Mouse (Mus musculus) midbrain, postnatal 0 days (tissue): Measurements from ENCODE around the gene Tm4sf5. TPM values are rescaled to one million over a fixed set of nuclear protein-coding genes. Genes with fewer than 3 reads are reported as not detected.

Experiments used
- ATAC-seq: fragments of 200-750 bp; cut with Nextera tagmentation; 2 replicates; pipeline ENCODE4 v1.8.0; 2017; ENCODE audit warnings: moderate number of reproducible peaks, mild to moderate bottlenecking, moderate TSS enrichment, moderate library complexity; ENCODE audit not compliant: low FRiP score
- DNase-seq: peaks from one replicate; pipeline ENCODE4 v3.0.0-alpha.2; 2015; ENCODE audit warnings: low spot score
- H3K27ac ChIP-seq: fragments of 300-500 bp; sonication (generic); 2 replicates; pipeline ENCODE4 v1.5.1; 2014; ENCODE audit warnings: low read depth, mild to moderate bottlenecking, low read length, mixed read lengths
- H3K27me3 ChIP-seq: fragments of 300-500 bp; sonication (generic); 2 replicates; pipeline ENCODE4 v1.6.1; 2014; ENCODE audit warnings: low read length, control low read depth, mixed read lengths; ENCODE audit not compliant: insufficient read depth
- H3K36me3 ChIP-seq: fragments of 300-500 bp; sonication (generic); 2 replicates; pipeline ENCODE4 v1.6.1; 2014; ENCODE audit warnings: low read length, control low read depth, mixed read lengths; ENCODE audit not compliant: insufficient read depth
- H3K4me1 ChIP-seq: fragments of 300-500 bp; sonication (generic); 2 replicates; pipeline ENCODE4 v1.6.1; 2014; ENCODE audit warnings: mild to moderate bottlenecking, control low read depth, antibody characterized with exemption, low read length, mixed read lengths; ENCODE audit not compliant: insufficient read depth
- H3K4me2 ChIP-seq: fragments of 300-500 bp; sonication (generic); 2 replicates; pipeline ENCODE4 v1.6.1; 2014; ENCODE audit warnings: low read depth, mild to moderate bottlenecking, low read length, mixed read lengths; ENCODE audit not compliant: poor library complexity, severe bottlenecking
- H3K4me3 ChIP-seq: fragments of 300-500 bp; sonication (generic); 2 replicates; pipeline ENCODE4 v1.5.1; 2014; ENCODE audit warnings: low read depth, mild to moderate bottlenecking, low read length, moderate library complexity
- H3K9ac ChIP-seq: fragments of 300-500 bp; sonication (generic); replicated peaks from 2 replicates; pipeline ENCODE4 v1.6.1; 2014; ENCODE audit warnings: mild to moderate bottlenecking, low read length, moderate library complexity, mixed read lengths; ENCODE audit not compliant: poor library complexity, severe bottlenecking
- H3K9me3 ChIP-seq: fragments of 300-500 bp; sonication (generic); 2 replicates; pipeline ENCODE4 v1.6.1; 2016; ENCODE audit warnings: low read length, control low read depth
- CTCF ChIP-seq: IDR thresholded peaks from 2 replicates; pipeline ENCODE4 v1.5.1; 2016; ENCODE audit warnings: antibody characterized with exemption, mild to moderate bottlenecking
- WGBS: fragments of 180-500 bp; shearing (Covaris S2); extraction: QIAGEN DNeasy Blood & Tissue Kit; methylation state at CpG from one replicate; pipeline ENCODE4 v1.1.7; 2014; 5-methylcytosine and 5-hydroxymethylcytosine counted together
- polyA plus RNA-seq: library from polyadenylated mRNA; unstranded; fragments of >200 nt; fragmentation: Nextera tagmentation; extraction: Ambion mirVana; gene quantifications from 2 replicates; pipeline ENCODE4 v1.2.1, GENCODE M21; 2015
- total RNA-seq: library from RNA; depleted of rRNA; stranded (reverse); fragments of >200 nt; gene quantifications from 2 replicates; pipeline ENCODE4 v1.2.3, GENCODE M21; 2014

Gene Tm4sf5
- total and polyA plus RNA-seq, 2 experiments from 2014 or later: 12.1 to 19.8 TPM

DNA sequence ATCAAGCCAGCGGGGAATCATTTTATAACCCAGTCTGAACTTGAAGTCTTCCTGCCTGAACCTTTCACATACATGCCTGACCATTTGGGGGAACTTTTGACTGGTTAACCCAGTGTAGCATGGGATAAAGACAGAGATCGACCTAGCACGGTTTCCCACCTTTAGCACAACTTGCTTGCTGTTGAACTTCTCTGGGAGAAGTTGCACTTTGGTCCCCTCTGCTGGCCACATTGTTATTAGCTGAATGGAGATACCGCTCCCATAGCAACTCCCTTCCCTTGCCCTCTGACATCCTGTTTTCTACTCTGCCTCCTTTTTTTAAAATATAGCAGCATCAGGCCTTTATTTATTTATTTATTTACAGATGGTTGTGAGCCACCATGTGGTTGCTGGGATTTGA is 1.3 kb downstream of the Tm4sf5 start:
- H3K9ac ChIP-seq: no peak overlapping the region
- H3K27ac ChIP-seq: no peak overlapping the region
- no peaks in the 10 kb centered on the region for H3K9me3 ChIP-seq
- WGBS: 30% methylated on average over 4 of the region's 4 CpGs
- H3K4me1 ChIP-seq: no peaks in the 10 kb centered on the region; the same call in 1 of the 2 replicates
- H3K4me3 ChIP-seq: no peak overlapping the region
- H3K27me3 ChIP-seq: no peaks in the 10 kb centered on the region
- H3K36me3 ChIP-seq: no peaks in the 10 kb centered on the region
- ATAC-seq (no peak), DNase-seq (peak; percentile 62)
- TF ChIP-seq CTCF: peak; percentile 80
- no peak overlapping the region for H3K4me2 ChIP-seq

DNA sequence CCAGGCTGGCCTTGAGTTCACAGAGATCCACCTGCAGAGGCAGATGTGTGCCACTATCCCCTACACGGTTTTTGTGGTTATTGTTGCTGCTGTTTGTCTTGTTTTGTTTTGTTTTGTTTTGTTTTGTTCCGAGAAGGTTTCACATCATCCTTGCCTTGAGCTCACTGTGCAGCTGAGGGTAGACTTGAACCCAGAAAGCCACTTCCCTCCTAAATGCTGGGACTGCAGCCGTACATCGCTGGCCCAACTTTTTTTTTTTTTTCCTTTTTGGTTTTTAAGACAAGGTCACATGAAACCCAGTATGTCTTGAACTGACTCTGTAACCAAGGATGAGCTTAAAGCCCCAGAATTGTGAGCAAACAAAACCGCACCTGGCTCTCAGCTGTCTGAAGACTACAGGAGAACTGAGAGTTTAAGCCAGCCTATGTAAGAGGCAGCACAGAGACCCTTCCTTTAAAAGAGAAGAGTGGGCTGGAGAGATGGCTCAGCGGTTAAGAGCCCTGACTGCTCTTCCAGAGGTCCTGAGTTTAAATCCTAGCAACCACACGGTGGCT is 2.0 kb downstream of the Tm4sf5 start:
- H3K4me3 ChIP-seq: no peak overlapping the region
- H3K27me3 ChIP-seq: no peaks in the 10 kb centered on the region
- no peak for ATAC-seq
- no peak for TF ChIP-seq CTCF
- H3K27ac ChIP-seq: no peak overlapping the region
- no peak overlapping the region for H3K4me2 ChIP-seq
- no peaks in the 10 kb centered on the region; the same call in 1 of the 2 replicates for H3K4me1 ChIP-seq
- DNase-seq: no peak
- no peaks in the 10 kb centered on the region for H3K36me3 ChIP-seq
- no peak overlapping the region for H3K9ac ChIP-seq
- WGBS: 66% methylated on average over 7 of the region's 7 CpGs
- H3K9me3 ChIP-seq: no peaks in the 10 kb centered on the region

DNA sequence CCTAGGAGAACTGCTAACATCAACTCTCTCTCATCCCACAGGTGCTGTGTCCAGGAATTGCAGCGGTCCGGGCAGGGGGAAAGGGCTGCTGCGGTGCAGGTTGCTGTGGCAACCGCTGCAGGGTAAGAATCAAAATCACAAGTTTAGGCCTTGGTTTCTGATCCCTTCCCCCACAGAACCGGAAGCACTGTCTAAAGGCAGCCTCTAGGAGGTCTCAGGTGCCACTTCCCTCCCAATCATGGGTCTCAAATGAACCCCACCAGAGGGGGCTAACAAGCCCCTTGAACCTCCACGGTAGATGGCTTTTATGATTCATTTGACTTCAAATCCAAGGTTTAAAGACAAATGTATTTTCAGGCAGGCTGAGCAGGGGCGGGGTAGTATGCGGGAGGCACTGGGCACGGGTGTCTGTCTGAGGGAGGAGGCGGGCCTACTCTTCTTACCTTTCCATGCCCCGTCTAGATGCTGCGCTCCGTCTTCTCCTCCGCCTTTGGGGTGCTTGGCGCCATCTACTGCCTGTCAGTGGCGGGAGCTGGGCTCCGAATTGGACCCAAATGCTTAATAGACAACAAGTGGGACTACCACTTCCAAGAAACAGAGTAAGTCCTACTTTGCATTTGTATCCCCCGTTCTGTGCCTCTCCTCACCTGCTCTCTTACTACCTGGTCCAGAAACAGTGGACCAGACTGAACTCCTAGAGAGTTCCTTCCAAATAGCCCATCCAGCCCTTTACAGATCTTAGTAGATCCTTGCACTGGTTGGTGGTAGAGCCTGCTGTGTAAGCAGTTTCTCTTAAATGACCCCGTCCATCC is 4.9 kb downstream of the Tm4sf5 start:
- ATAC-seq (peak; percentile 84), DNase-seq (peak; percentile 72)
- peak overlapping the region; percentile 42 for H3K4me2 ChIP-seq
- peak overlapping the region; percentile 51; the same call in 1 of the 2 replicates for H3K27ac ChIP-seq
- no peaks in the 10 kb centered on the region; the same call in 1 of the 2 replicates for H3K4me1 ChIP-seq
- H3K36me3 ChIP-seq: no peaks in the 10 kb centered on the region
- TF ChIP-seq CTCF: peak; percentile 78
- H3K27me3 ChIP-seq: no peaks in the 10 kb centered on the region
- peak overlapping the region; percentile 37 for H3K9ac ChIP-seq
- H3K9me3 ChIP-seq: no peaks in the 10 kb centered on the region
- H3K4me3 ChIP-seq: peak overlapping the region; percentile 19; the same call in 1 of the 2 replicates
- 6% methylated on average over 19 of the region's 19 CpGs for WGBS

DNA sequence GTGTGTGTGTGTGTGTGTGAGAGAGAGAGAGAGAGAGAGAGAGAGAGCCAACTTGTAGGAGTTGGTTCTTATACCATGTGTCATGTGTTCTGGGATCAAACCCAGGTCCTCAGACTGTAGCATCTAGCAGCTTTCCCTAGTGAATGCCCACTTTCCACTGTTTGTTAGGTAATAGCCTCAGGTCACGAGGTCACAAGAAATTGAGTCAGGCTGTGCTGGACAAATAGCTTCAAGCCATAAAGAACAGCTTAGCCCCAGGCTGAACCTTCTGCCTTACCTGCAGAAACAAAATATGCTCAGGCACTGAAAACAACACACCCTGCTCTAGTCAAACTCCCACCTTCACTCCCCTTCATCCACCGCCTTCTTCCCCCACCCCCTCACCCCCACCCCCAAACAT is 6.2 kb downstream of the Tm4sf5 start:
- Histone ChIP-seq H3K9me3 (no peaks in the 10 kb centered on the region), H3K27ac (no peak overlapping the region), H3K4me2 (no peak overlapping the region), H3K36me3 (no peaks in the 10 kb centered on the region), H3K4me1 (no peaks in the 10 kb centered on the region; the same call in 1 of the 2 replicates), H3K27me3 (no peaks in the 10 kb centered on the region), H3K4me3 (no peak overlapping the region), H3K9ac (no peak overlapping the region)
- no peak for ATAC-seq
- no peak for TF ChIP-seq CTCF
- WGBS: 84% methylated on average over 2 of the region's 2 CpGs
- no peak for DNase-seq

DNA sequence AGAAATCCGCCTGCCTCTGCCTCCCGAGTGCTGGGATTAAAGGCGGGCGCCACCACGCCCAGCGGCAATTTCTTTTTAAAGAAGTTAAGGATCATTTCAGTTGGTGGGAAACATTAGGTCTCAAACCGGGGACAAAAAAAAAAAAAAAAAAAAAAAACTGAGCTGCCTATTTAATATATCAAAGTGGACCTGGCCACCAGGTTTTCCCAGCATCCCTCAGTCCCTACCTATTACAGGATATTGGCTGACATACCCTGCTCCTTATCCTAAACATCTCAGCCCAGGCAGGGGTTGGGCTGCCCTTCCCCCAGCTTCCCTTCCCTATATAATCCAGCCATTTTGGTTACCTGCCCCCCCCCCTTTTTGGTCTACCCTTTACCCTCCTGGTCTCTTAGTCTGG is 6.8 kb downstream of the Tm4sf5 start:
- Histone ChIP-seq H3K4me1 (no peaks in the 10 kb centered on the region; the same call in 1 of the 2 replicates), H3K27me3 (no peaks in the 10 kb centered on the region), H3K9ac (no peak overlapping the region), H3K27ac (no peak overlapping the region), H3K4me3 (no peak overlapping the region), H3K36me3 (no peaks in the 10 kb centered on the region), H3K9me3 (no peaks in the 10 kb centered on the region), H3K4me2 (no peak overlapping the region)
- WGBS: 92% methylated on average over 7 of the region's 7 CpGs
- ATAC-seq: no peak
- DNase-seq: no peak
- TF ChIP-seq CTCF: no peak

DNA sequence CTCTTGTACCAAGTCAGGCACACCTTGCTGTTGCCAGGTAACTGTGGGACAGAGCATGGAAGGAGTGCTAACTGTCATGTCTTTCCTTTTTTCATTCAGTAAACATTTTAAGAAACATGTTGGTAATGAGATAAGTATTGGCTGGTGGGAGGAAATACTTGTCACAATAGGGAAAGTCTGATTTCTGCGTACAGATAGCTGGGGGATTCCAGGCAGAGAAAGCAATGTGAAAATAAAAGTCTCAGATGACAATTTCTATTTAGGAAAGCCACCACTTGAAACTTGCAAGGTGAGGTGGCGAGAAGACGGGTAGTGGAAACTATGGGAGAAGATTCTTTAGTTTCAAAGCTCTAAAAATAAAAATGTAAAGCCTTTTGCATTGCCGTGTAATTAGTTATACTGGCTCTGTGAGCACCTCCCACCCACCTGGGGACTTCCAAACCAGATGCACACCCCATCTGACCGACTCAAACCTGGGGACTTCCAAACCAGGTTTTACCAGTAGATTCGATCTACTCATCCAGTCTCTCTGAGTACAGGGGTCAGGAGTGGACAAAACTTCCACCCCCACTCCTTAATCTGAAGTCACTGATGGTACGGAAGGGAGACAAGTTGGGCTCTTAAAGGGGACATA is 7.8 kb downstream of the Tm4sf5 start:
- no peaks in the 10 kb centered on the region for H3K9me3 ChIP-seq
- no peak overlapping the region for H3K4me3 ChIP-seq
- WGBS: 78% methylated on average over 7 of the region's 7 CpGs
- H3K27ac ChIP-seq: no peak overlapping the region
- no peak for DNase-seq
- ATAC-seq: no peak
- no peaks in the 10 kb centered on the region for H3K36me3 ChIP-seq
- no peaks in the 10 kb centered on the region; the same call in 1 of the 2 replicates for H3K4me1 ChIP-seq
- TF ChIP-seq CTCF: no peak
- H3K27me3 ChIP-seq: no peaks in the 10 kb centered on the region
- H3K4me2 ChIP-seq: no peak overlapping the region
- H3K9ac ChIP-seq: no peak overlapping the region
